In genomic region chr4:65273299-65273851, GRCm38 (mm10) we compare ENCODE assay signal across 30 mouse cellular contexts.
DNase-seq lines count a peak whose midpoint lies in the region; ATAC-seq lines count a peak whose summit lies in the region.
"Had no signal": no experiment of that assay in that cellular context is flagged by ENCODE, and none has a peak within 500 bp of the region (broad histone marks: within the 10 kb centered on the region; RNA-seq: fewer than 3 reads in every experiment).

No protein-coding gene starts in this region.

- peak; percentile 63 for DNase-seq in forebrain, embryonic 14.5 days (ENCODE audit: low spot score)
- DNase-seq in forebrain, embryonic 10.5 days (ENCODE audit: extremely low spot score, low spot score), result no peak
- DNase-seq in layer of hippocampus, adult 9-10 months (ENCODE audit: low spot score), result peak; percentile 25
- DNase-seq in layer of hippocampus, postnatal 10 days (ENCODE audit: low spot score in 2 of 2), result no peak
- peak; percentile 13 for DNase-seq in right cerebral cortex, adult 18-20 months
- DNase-seq in right cerebral cortex, postnatal 10 days (ENCODE audit: low spot score in 2 of 2), result no peak
- DNase-seq in cerebellum, adult 9-11 months, result no peak
- DNase-seq: adrenal gland, postnatal 10 days; cerebellum, adult 18-20 months; cerebellum, postnatal 25 days; gastrocnemius, postnatal 25 days; heart, adult 18-20 months; heart, postnatal 4 days; kidney, adult 9 months; kidney, postnatal 10 days; lung, embryonic 14.5 days; lung, postnatal 14 days; right cerebral cortex, postnatal 4 days; thymus, adult 2 months; thymus, postnatal 4 days had no signal

- WGBS in forebrain, embryonic 14.5 days, result 59% methylated on average over 1 of the region's 1 CpGs
- WGBS in forebrain, embryonic 10.5 days, result 95% methylated on average over 1 of the region's 1 CpGs

- no peaks in the 10 kb centered on the region for H3K9me3 ChIP-seq in forebrain, embryonic 14.5 days (replicated peaks; ENCODE audit: control insufficient read depth, low read length)
- H3K9me3 ChIP-seq in forebrain, embryonic 10.5 days, result no peaks in the 10 kb centered on the region
- H3K9me3 ChIP-seq: embryonic facial prominence, embryonic 10.5 days; embryonic facial prominence, embryonic 15.5 days; hindbrain, embryonic 13.5 days; limb, embryonic 12.5 days; liver, embryonic 15.5 days; neural tube, embryonic 15.5 days had no signal

- ATAC-seq in forebrain, embryonic 14.5 days, result peak; percentile 45; the same call in 1 of the 2 replicates
- ATAC-seq: intestine, embryonic 16.5 days; Patski had no signal

- H3K27ac ChIP-seq in forebrain, embryonic 14.5 days (ENCODE audit: low read depth, low read length), result no peak overlapping the region
- H3K27ac ChIP-seq in forebrain, embryonic 10.5 days, result no peak overlapping the region
- H3K27ac ChIP-seq: embryonic facial prominence, embryonic 10.5 days; embryonic facial prominence, embryonic 15.5 days; hindbrain, embryonic 13.5 days; left cerebral cortex, adult 2 months; limb, embryonic 12.5 days; liver, embryonic 15.5 days; neural tube, embryonic 15.5 days had no signal

- no peaks in the 10 kb centered on the region for H3K36me3 ChIP-seq in forebrain, embryonic 14.5 days (ENCODE audit: control insufficient read depth, insufficient read depth, low read length)
- no peaks in the 10 kb centered on the region; the same call in 1 of the 2 replicates for H3K36me3 ChIP-seq in forebrain, embryonic 10.5 days (replicated peaks)
- H3K36me3 ChIP-seq: embryonic facial prominence, embryonic 10.5 days; embryonic facial prominence, embryonic 15.5 days; hindbrain, embryonic 13.5 days; limb, embryonic 12.5 days; liver, embryonic 15.5 days; neural tube, embryonic 15.5 days had no signal

- H3K27me3 ChIP-seq in forebrain, embryonic 14.5 days (replicated peaks; ENCODE audit: control insufficient read depth, insufficient read depth, low read length), result no peaks in the 10 kb centered on the region
- peaks cover 89% of the 10 kb centered on the region for H3K27me3 ChIP-seq in forebrain, embryonic 10.5 days (ENCODE audit: poor library complexity, severe bottlenecking)
- H3K27me3 ChIP-seq: embryonic facial prominence, embryonic 15.5 days; hindbrain, embryonic 13.5 days; limb, embryonic 12.5 days; liver, embryonic 15.5 days; Patski had no signal

- peaks cover 4% of the 10 kb centered on the region; the same call in 1 of the 2 replicates for H3K4me1 ChIP-seq in forebrain, embryonic 14.5 days (ENCODE audit: control insufficient read depth, insufficient read depth, low read length)
- H3K4me1 ChIP-seq in forebrain, embryonic 10.5 days, result peaks cover 29% of the 10 kb centered on the region
- H3K4me1 ChIP-seq: liver, embryonic 15.5 days had no signal

- H3K4me3 ChIP-seq in forebrain, embryonic 14.5 days (ENCODE audit: low read depth, low read length), result no peak overlapping the region
- no peak overlapping the region for H3K4me3 ChIP-seq in forebrain, embryonic 10.5 days
- H3K4me3 ChIP-seq: embryonic facial prominence, embryonic 10.5 days; embryonic facial prominence, embryonic 15.5 days; hindbrain, embryonic 13.5 days; left cerebral cortex, adult 2 months; limb, embryonic 12.5 days; liver, embryonic 15.5 days; neural tube, embryonic 15.5 days had no signal

- no peak overlapping the region for H3K9ac ChIP-seq in forebrain, embryonic 14.5 days (ENCODE audit: low read length)
- H3K9ac ChIP-seq: embryonic facial prominence, embryonic 15.5 days; hindbrain, embryonic 13.5 days; limb, embryonic 12.5 days; liver, embryonic 15.5 days; lung, embryonic 14.5 days; neural tube, embryonic 15.5 days had no signal

- no peak overlapping the region for H3K4me2 ChIP-seq in forebrain, embryonic 14.5 days (ENCODE audit: low read length)
- H3K4me2 ChIP-seq: embryonic facial prominence, embryonic 15.5 days; heart, embryonic 11.5 days; hindbrain, embryonic 13.5 days; limb, embryonic 12.5 days; liver, embryonic 15.5 days; lung, embryonic 14.5 days; neural tube, embryonic 15.5 days had no signal

Comparison
In these comparisons a context has a peak if more than half of its experiments do, and no peak if none do; other contexts are left out.
1. DNase-seq: peak in forebrain, embryonic 14.5 days (single experiment), layer of hippocampus, adult 9-10 months (single experiment) and right cerebral cortex, adult 18-20 months (single experiment); none in forebrain, embryonic 10.5 days (single experiment), layer of hippocampus, postnatal 10 days (0 of 2), right cerebral cortex, postnatal 10 days (0 of 2) and cerebellum, adult 9-11 months (single experiment).